Mouse (Mus musculus): Measurements from ENCODE around the gene Gm7995. TPM values are rescaled to one million over a fixed set of nuclear protein-coding genes. Genes with fewer than 3 reads are reported as not detected.
"Not testable (repeated sequence)": the region's sequence is repeated elsewhere in the genome, so short reads cannot be mapped to it uniquely, and the experiment has no call there.

Gene Gm7995
- total RNA-seq (2017), result not detected in 2 replicates

DNA sequence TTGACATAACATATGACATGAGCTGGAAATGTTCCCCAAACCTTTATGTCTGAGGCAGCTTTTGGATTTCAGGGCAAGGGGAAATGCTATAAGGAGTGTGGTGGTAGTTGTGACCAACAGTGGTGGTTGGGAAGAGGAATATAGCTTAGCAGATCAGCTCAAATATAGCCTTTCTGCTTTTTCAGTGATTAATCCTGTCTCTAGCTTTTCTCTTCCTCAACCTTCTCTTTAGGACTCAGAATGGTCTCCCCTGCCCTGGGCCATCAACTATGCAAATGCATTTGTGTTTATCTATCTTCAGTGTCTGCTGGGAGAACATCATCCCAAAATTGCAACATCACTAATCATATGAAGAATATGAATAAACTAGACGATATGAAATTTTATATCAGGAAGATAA lies at the start of gene Gm7995:
Gm7995 (plus strand) TSS at position 301 of the 400 bp plus-strand sequence.
- not testable (repeated sequence) for ATAC-seq (replicated peaks; ENCODE audit: low read depth, poor library complexity, severe bottlenecking)

DNA sequence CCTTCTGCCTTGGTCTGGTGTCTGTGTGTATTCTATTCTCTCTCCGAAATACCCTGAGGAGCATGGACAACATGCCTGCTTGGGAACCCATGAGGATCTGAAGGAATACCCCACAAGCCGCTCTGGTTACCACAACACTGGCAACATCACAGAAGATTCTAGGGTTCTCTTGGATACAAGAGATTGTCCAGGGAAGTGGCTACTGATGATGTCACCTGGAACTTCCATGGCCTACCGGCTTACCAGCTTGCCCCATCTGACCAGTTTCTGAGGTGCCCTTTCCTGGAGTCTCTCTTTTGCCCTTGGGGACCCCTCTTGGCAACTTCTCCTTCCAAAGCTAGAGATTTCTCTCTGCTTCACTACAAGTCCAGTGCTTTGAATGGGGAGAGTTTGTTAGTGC lies 12.8 kb upstream of the Gm7995 start, which contains the start of gene Gm9611:
Gm9611 (minus strand) TSS at position 101 of the 400 bp plus-strand sequence.
- ATAC-seq (replicated peaks; ENCODE audit: low read depth, poor library complexity, severe bottlenecking), result not testable (repeated sequence)

Other genes with a start within 250 kb of the Gm7995 start
- not detected in 2 replicates for gene Gm7951, start 192.8 kb upstream of the Gm7995 start, total RNA-seq (2017)
- gene Gm17027, start 147.6 kb upstream of the Gm7995 start, total RNA-seq (2017), result not detected in 2 replicates
- not detected in 2 replicates for gene Gm3573, start 119.4 kb upstream of the Gm7995 start, total RNA-seq (2017)
- gene Gm17026, start 50.2 kb upstream of the Gm7995 start, total RNA-seq (2017), result not detected in 2 replicates
- not detected in 2 replicates for gene Gm9611, start 12.9 kb upstream of the Gm7995 start, total RNA-seq (2017)
- not detected in 2 replicates for gene Gm8005, start 129.5 kb downstream of the Gm7995 start, total RNA-seq (2017)
- not detected in 2 replicates for gene Gm8011, start 153.7 kb downstream of the Gm7995 start, total RNA-seq (2017)
- not detected in 2 replicates for gene Gm8020, start 192.1 kb downstream of the Gm7995 start, total RNA-seq (2017)
- gene Gm8024, start 214.1 kb downstream of the Gm7995 start, total RNA-seq (2017), result not detected in 2 replicates

All from common myeloid progenitor, adult 5-6 weeks (primary cell).